Mouse (Mus musculus): ENCODE results near the gene Tph2. TPM values are rescaled to one million over a fixed set of nuclear protein-coding genes. Genes with fewer than 3 reads are reported as not detected.
A peak's percentile ranks its signal among the peaks of the same experiment; 100 is the strongest.

Gene Tph2
- polyA plus RNA-seq, 1 experiment from 2014 or later: 0.12 TPM

GRCm38 (mm10) chr10:115127907-115128306, 56.9 kb downstream of the Tph2 start:
- Histone ChIP-seq H3K36me3 (no peaks in the 10 kb centered on the region), H3K4me1 (no peaks in the 10 kb centered on the region), H3K4me3 (replicated peaks) (no peak overlapping the region), H3K9ac (no peak overlapping the region), H3K27ac (replicated peaks) (no peak overlapping the region), H3K27me3 (no peaks in the 10 kb centered on the region), H3K4me2 (replicated peaks) (no peak overlapping the region), H3K9me3 (replicated peaks) (no peaks in the 10 kb centered on the region)
- 51% methylated on average over 1 of the region's 1 CpGs for WGBS
- ATAC-seq (ENCODE audit: insufficient number of reproducible peaks, low FRiP score, low TSS enrichment, low read depth): no peak

GRCm38 (mm10) chr10:115125550-115125949, 59.3 kb downstream of the Tph2 start:
- WGBS: 24% methylated on average over 5 of the region's 5 CpGs
- Histone ChIP-seq H3K9ac (no peak overlapping the region), H3K4me2 (replicated peaks) (no peak overlapping the region), H3K27me3 (no peaks in the 10 kb centered on the region), H3K4me3 (replicated peaks) (no peak overlapping the region), H3K36me3 (no peaks in the 10 kb centered on the region), H3K27ac (replicated peaks) (no peak overlapping the region), H3K4me1 (no peaks in the 10 kb centered on the region), H3K9me3 (replicated peaks) (no peaks in the 10 kb centered on the region)
- no peak for ATAC-seq (ENCODE audit: insufficient number of reproducible peaks, low FRiP score, low TSS enrichment, low read depth)

- Histone ChIP-seq H3K36me3 (no peaks in the 10 kb centered on the region), H3K27ac (replicated peaks) (no peak overlapping the region), H3K4me1 (no peaks in the 10 kb centered on the region), H3K9ac (no peak overlapping the region), H3K4me2 (replicated peaks) (no peak overlapping the region), H3K4me3 (replicated peaks) (no peak overlapping the region), H3K9me3 (replicated peaks) (no peaks in the 10 kb centered on the region), H3K27me3 (no peaks in the 10 kb centered on the region)
- ATAC-seq (ENCODE audit: insufficient number of reproducible peaks, low FRiP score, low TSS enrichment, low read depth): no peak
- 56% methylated on average over 5 of the region's 5 CpGs for WGBS
Observed at GRCm38 (mm10) chr10:115125027-115125426, 59.8 kb downstream of the Tph2 start.

GRCm38 (mm10) chr10:115107666-115108540, 76.9 kb downstream of the Tph2 start:
- peak; percentile 58; the same call in 1 of the 2 replicates for ATAC-seq (ENCODE audit: insufficient number of reproducible peaks, low FRiP score, low TSS enrichment, low read depth)

GRCm38 (mm10) chr10:115104175-115104574, 80.6 kb downstream of the Tph2 start:
- Histone ChIP-seq H3K9me3 (replicated peaks) (no peaks in the 10 kb centered on the region), H3K27ac (replicated peaks) (no peak overlapping the region), H3K36me3 (no peaks in the 10 kb centered on the region), H3K4me1 (no peaks in the 10 kb centered on the region), H3K4me3 (replicated peaks) (no peak overlapping the region), H3K27me3 (no peaks in the 10 kb centered on the region), H3K4me2 (replicated peaks) (no peak overlapping the region), H3K9ac (no peak overlapping the region)
- no peak for ATAC-seq (ENCODE audit: insufficient number of reproducible peaks, low FRiP score, low TSS enrichment, low read depth)
- 59% methylated on average over 8 of the region's 8 CpGs for WGBS

More at GRCm38 (mm10) chr10:115107666-115108540, 76.9 kb downstream of the Tph2 start:
- Histone ChIP-seq H3K4me1 (no peaks in the 10 kb centered on the region), H3K36me3 (no peaks in the 10 kb centered on the region), H3K9me3 (replicated peaks) (no peaks in the 10 kb centered on the region), H3K9ac (no peak overlapping the region), H3K27me3 (no peaks in the 10 kb centered on the region), H3K27ac (replicated peaks) (no peak overlapping the region), H3K4me2 (replicated peaks) (no peak overlapping the region), H3K4me3 (replicated peaks) (no peak overlapping the region)
- WGBS: 41% methylated on average over 16 of the region's 16 CpGs

- no peak for ATAC-seq (ENCODE audit: insufficient number of reproducible peaks, low FRiP score, low TSS enrichment, low read depth)
- Histone ChIP-seq H3K36me3 (no peaks in the 10 kb centered on the region), H3K27ac (replicated peaks) (no peak overlapping the region), H3K4me1 (no peaks in the 10 kb centered on the region), H3K9me3 (replicated peaks) (no peaks in the 10 kb centered on the region), H3K4me2 (replicated peaks) (no peak overlapping the region), H3K9ac (no peak overlapping the region), H3K4me3 (replicated peaks) (no peak overlapping the region), H3K27me3 (no peaks in the 10 kb centered on the region)
- 64% methylated on average over 9 of the region's 9 CpGs for WGBS
Observed at GRCm38 (mm10) chr10:115099890-115100580, 84.8 kb downstream of the Tph2 start.

- Histone ChIP-seq H3K4me2 (replicated peaks) (no peak overlapping the region), H3K36me3 (no peaks in the 10 kb centered on the region), H3K9me3 (replicated peaks) (no peaks in the 10 kb centered on the region), H3K27me3 (no peaks in the 10 kb centered on the region), H3K4me3 (replicated peaks) (no peak overlapping the region), H3K27ac (replicated peaks) (no peak overlapping the region), H3K9ac (no peak overlapping the region), H3K4me1 (no peaks in the 10 kb centered on the region)
- no peak for ATAC-seq (ENCODE audit: insufficient number of reproducible peaks, low FRiP score, low TSS enrichment, low read depth)
- WGBS: 17% methylated on average over 5 of the region's 5 CpGs
Observed at GRCm38 (mm10) chr10:115097163-115097562, 87.7 kb downstream of the Tph2 start.

GRCm38 (mm10) chr10:115096191-115096590, 88.6 kb downstream of the Tph2 start:
- ATAC-seq (ENCODE audit: insufficient number of reproducible peaks, low FRiP score, low TSS enrichment, low read depth): no peak
- 76% methylated on average over 1 of the region's 1 CpGs for WGBS
- no peaks in the 10 kb centered on the region for H3K9me3 ChIP-seq (replicated peaks)
- no peak overlapping the region for H3K27ac ChIP-seq (replicated peaks)
- no peak overlapping the region for H3K9ac ChIP-seq
- H3K4me1 ChIP-seq: no peaks in the 10 kb centered on the region
- no peak overlapping the region for H3K4me2 ChIP-seq (replicated peaks)
- H3K27me3 ChIP-seq: no peaks in the 10 kb centered on the region
- no peak overlapping the region for H3K4me3 ChIP-seq (replicated peaks)
- no peaks in the 10 kb centered on the region for H3K36me3 ChIP-seq

- Histone ChIP-seq H3K9me3 (replicated peaks) (no peaks in the 10 kb centered on the region), H3K9ac (no peak overlapping the region), H3K4me1 (no peaks in the 10 kb centered on the region), H3K27me3 (no peaks in the 10 kb centered on the region), H3K27ac (replicated peaks) (no peak overlapping the region), H3K4me3 (replicated peaks) (no peak overlapping the region), H3K4me2 (replicated peaks) (no peak overlapping the region), H3K36me3 (no peaks in the 10 kb centered on the region)
- ATAC-seq (ENCODE audit: insufficient number of reproducible peaks, low FRiP score, low TSS enrichment, low read depth): no peak
- WGBS: 69% methylated on average over 3 of the region's 3 CpGs
Observed at GRCm38 (mm10) chr10:115078232-115078631, 106.6 kb downstream of the Tph2 start.

GRCm38 (mm10) chr10:115069123-115069911, 115.5 kb downstream of the Tph2 start:
- Histone ChIP-seq H3K27ac (replicated peaks) (no peak overlapping the region), H3K9me3 (replicated peaks) (no peaks in the 10 kb centered on the region), H3K36me3 (no peaks in the 10 kb centered on the region), H3K27me3 (no peaks in the 10 kb centered on the region), H3K4me3 (replicated peaks) (no peak overlapping the region), H3K4me1 (no peaks in the 10 kb centered on the region), H3K4me2 (replicated peaks) (no peak overlapping the region), H3K9ac (no peak overlapping the region)
- ATAC-seq (ENCODE audit: insufficient number of reproducible peaks, low FRiP score, low TSS enrichment, low read depth): no peak
- WGBS: 66% methylated on average over 8 of the region's 8 CpGs

GRCm38 (mm10) chr10:115063936-115064335, 120.9 kb downstream of the Tph2 start:
- 71% methylated on average over 7 of the region's 7 CpGs for WGBS
- H3K36me3 ChIP-seq: no peaks in the 10 kb centered on the region
- no peak overlapping the region for H3K4me2 ChIP-seq (replicated peaks)
- H3K9ac ChIP-seq: no peak overlapping the region
- no peak overlapping the region for H3K4me3 ChIP-seq (replicated peaks)
- no peak for ATAC-seq (ENCODE audit: insufficient number of reproducible peaks, low FRiP score, low TSS enrichment, low read depth)
- H3K27me3 ChIP-seq: no peaks in the 10 kb centered on the region
- no peaks in the 10 kb centered on the region for H3K4me1 ChIP-seq
- H3K9me3 ChIP-seq (replicated peaks): no peaks in the 10 kb centered on the region
- no peak overlapping the region for H3K27ac ChIP-seq (replicated peaks)

All from embryonic facial prominence, embryonic 15.5 days (tissue).